Mouse (Mus musculus) kidney, embryonic 16.5 days (tissue): ENCODE data around the gene Fa2h. TPM values are rescaled to one million over a fixed set of nuclear protein-coding genes. Genes with fewer than 3 reads are reported as not detected.

Source experiments
- ATAC-seq: fragments of 200-750 bp; cut with Nextera tagmentation; 2 replicates; pipeline ENCODE4 v1.8.0; 2017; ENCODE audit warnings: moderate TSS enrichment; ENCODE audit not compliant: low FRiP score, low TSS enrichment
- H3K27ac ChIP-seq: fragments of 300-500 bp; sonication (generic); 2 replicates; pipeline ENCODE4 v1.5.1; 2014; ENCODE audit warnings: low read length
- H3K27me3 ChIP-seq: fragments of 300-500 bp; sonication (generic); 2 replicates; pipeline ENCODE4 v1.6.1; 2014; ENCODE audit warnings: low read length, control low read depth, mixed read lengths; ENCODE audit not compliant: insufficient read depth
- H3K36me3 ChIP-seq: fragments of 300-500 bp; sonication (generic); 2 replicates; pipeline ENCODE4 v1.6.1; 2014; ENCODE audit warnings: low read length, control low read depth, mixed read lengths; ENCODE audit not compliant: insufficient read depth
- H3K4me1 ChIP-seq: fragments of 300-500 bp; sonication (generic); 2 replicates; pipeline ENCODE4 v1.6.1; 2014; ENCODE audit warnings: low read length, control low read depth, mixed read lengths; ENCODE audit not compliant: insufficient read depth
- H3K4me2 ChIP-seq: fragments of 300-500 bp; sonication (generic); replicated peaks from 2 replicates; pipeline ENCODE4 v1.6.1; 2014; ENCODE audit warnings: low read depth, low read length
- H3K4me3 ChIP-seq: fragments of 300-500 bp; sonication (generic); 2 replicates; pipeline ENCODE4 v1.5.1; 2014; ENCODE audit warnings: mild to moderate bottlenecking, low read length
- H3K9ac ChIP-seq: fragments of 300-500 bp; sonication (generic); replicated peaks from 2 replicates; pipeline ENCODE4 v1.6.1; 2014; ENCODE audit warnings: low read length
- H3K9me3 ChIP-seq: fragments of 300-500 bp; sonication (generic); 2 replicates; pipeline ENCODE4 v1.6.1; 2016; ENCODE audit warnings: low read length, control low read depth
- WGBS: fragments of 180-500 bp; shearing (Covaris S2); extraction: QIAGEN DNeasy Blood & Tissue Kit; methylation state at CpG from one replicate; pipeline ENCODE4 v1.1.7; 2014; 5-methylcytosine and 5-hydroxymethylcytosine counted together
- polyA plus RNA-seq: library from polyadenylated mRNA; unstranded; fragments of >200 nt; fragmentation: Nextera tagmentation; extraction: Ambion mirVana; gene quantifications from 2 replicates; pipeline ENCODE4 v1.2.1, GENCODE M21; 2015

The Fa2h gene
- polyA plus RNA-seq, 1 experiment from 2014 or later, result 1.8 TPM

- Histone ChIP-seq H3K9ac (no peak overlapping the region), H3K27ac (no peak overlapping the region), H3K4me1 (peaks cover 9% of the 10 kb centered on the region), H3K9me3 (no peaks in the 10 kb centered on the region), H3K4me2 (no peak overlapping the region), H3K36me3 (no peaks in the 10 kb centered on the region), H3K4me3 (no peak overlapping the region), H3K27me3 (no peaks in the 10 kb centered on the region)
- ATAC-seq, result no peak
- 73% methylated on average over 8 of the region's 8 CpGs for WGBS
These were observed 30.1 kb downstream of the Fa2h start for GRCm38 (mm10) chr8:111363489-111363888.

GRCm38 (mm10) chr8:111360579-111361209 lies 32.9 kb downstream of the Fa2h start:
- Histone ChIP-seq H3K4me1 (peaks cover 6% of the 10 kb centered on the region), H3K27me3 (no peaks in the 10 kb centered on the region), H3K9me3 (no peaks in the 10 kb centered on the region), H3K36me3 (no peaks in the 10 kb centered on the region), H3K27ac (no peak overlapping the region), H3K9ac (no peak overlapping the region), H3K4me3 (no peak overlapping the region), H3K4me2 (no peak overlapping the region)
- ATAC-seq, result peak; percentile 79
- 55% methylated on average over 7 of the region's 7 CpGs for WGBS

GRCm38 (mm10) chr8:111359936-111360335 lies 33.7 kb downstream of the Fa2h start:
- no peak overlapping the region for H3K4me3 ChIP-seq
- no peaks in the 10 kb centered on the region for H3K27me3 ChIP-seq
- no peak overlapping the region for H3K4me2 ChIP-seq
- H3K27ac ChIP-seq, result no peak overlapping the region
- no peak for ATAC-seq
- WGBS, result 71% methylated on average over 5 of the region's 5 CpGs
- H3K9me3 ChIP-seq, result no peaks in the 10 kb centered on the region
- H3K36me3 ChIP-seq, result no peaks in the 10 kb centered on the region
- H3K9ac ChIP-seq, result no peak overlapping the region
- H3K4me1 ChIP-seq, result peaks cover 6% of the 10 kb centered on the region

GRCm38 (mm10) chr8:111358905-111359304 lies 34.7 kb downstream of the Fa2h start:
- no peak for ATAC-seq
- WGBS, result 68% methylated on average over 1 of the region's 1 CpGs
- no peaks in the 10 kb centered on the region for H3K27me3 ChIP-seq
- no peak overlapping the region for H3K27ac ChIP-seq
- no peaks in the 10 kb centered on the region for H3K9me3 ChIP-seq
- H3K9ac ChIP-seq, result no peak overlapping the region
- no peak overlapping the region for H3K4me3 ChIP-seq
- H3K4me1 ChIP-seq, result peaks cover 6% of the 10 kb centered on the region
- H3K4me2 ChIP-seq, result no peak overlapping the region
- no peaks in the 10 kb centered on the region for H3K36me3 ChIP-seq

- Histone ChIP-seq H3K9ac (no peak overlapping the region), H3K4me2 (no peak overlapping the region), H3K9me3 (no peaks in the 10 kb centered on the region), H3K36me3 (no peaks in the 10 kb centered on the region), H3K27ac (no peak overlapping the region), H3K4me3 (no peak overlapping the region), H3K27me3 (no peaks in the 10 kb centered on the region), H3K4me1 (peaks cover 6% of the 10 kb centered on the region)
- 79% methylated on average over 4 of the region's 4 CpGs for WGBS
- no peak for ATAC-seq
These were observed 36.2 kb downstream of the Fa2h start for GRCm38 (mm10) chr8:111357433-111357832.

GRCm38 (mm10) chr8:111353497-111353896 lies 40.1 kb downstream of the Fa2h start:
- H3K27me3 ChIP-seq, result no peaks in the 10 kb centered on the region
- no peak for ATAC-seq
- H3K4me1 ChIP-seq, result no peaks in the 10 kb centered on the region
- H3K4me2 ChIP-seq, result no peak overlapping the region
- no peak overlapping the region for H3K9ac ChIP-seq
- WGBS, result 86% methylated on average over 9 of the region's 9 CpGs
- no peaks in the 10 kb centered on the region for H3K9me3 ChIP-seq
- H3K4me3 ChIP-seq, result no peak overlapping the region
- H3K27ac ChIP-seq, result no peak overlapping the region
- no peaks in the 10 kb centered on the region for H3K36me3 ChIP-seq

- Histone ChIP-seq H3K9ac (no peak overlapping the region), H3K27ac (no peak overlapping the region), H3K4me1 (no peaks in the 10 kb centered on the region), H3K27me3 (no peaks in the 10 kb centered on the region), H3K9me3 (no peaks in the 10 kb centered on the region), H3K36me3 (no peaks in the 10 kb centered on the region), H3K4me2 (no peak overlapping the region), H3K4me3 (no peak overlapping the region)
- 85% methylated on average over 5 of the region's 5 CpGs for WGBS
- ATAC-seq, result no peak
These were observed 41.3 kb downstream of the Fa2h start for GRCm38 (mm10) chr8:111352289-111352688.

- H3K4me2 ChIP-seq, result no peak overlapping the region
- 84% methylated on average over 6 of the region's 6 CpGs for WGBS
- H3K36me3 ChIP-seq, result no peaks in the 10 kb centered on the region
- H3K4me1 ChIP-seq, result no peaks in the 10 kb centered on the region
- H3K27ac ChIP-seq, result no peak overlapping the region
- H3K4me3 ChIP-seq, result no peak overlapping the region
- H3K9me3 ChIP-seq, result no peaks in the 10 kb centered on the region
- ATAC-seq, result no peak
- no peaks in the 10 kb centered on the region for H3K27me3 ChIP-seq
- no peak overlapping the region for H3K9ac ChIP-seq
These were observed 43.0 kb downstream of the Fa2h start for GRCm38 (mm10) chr8:111350577-111350976.

GRCm38 (mm10) chr8:111343225-111343624 lies 50.4 kb downstream of the Fa2h start:
- WGBS, result 10% methylated on average over 5 of the region's 5 CpGs
- Histone ChIP-seq H3K4me1 (peaks cover 4% of the 10 kb centered on the region), H3K27ac (no peak overlapping the region), H3K9ac (no peak overlapping the region), H3K4me2 (no peak overlapping the region), H3K9me3 (no peaks in the 10 kb centered on the region), H3K27me3 (no peaks in the 10 kb centered on the region), H3K36me3 (no peaks in the 10 kb centered on the region), H3K4me3 (no peak overlapping the region)
- ATAC-seq, result 0 out of 2 replicates have a peak, but pooled peaks have one; percentile 59

- no peak for ATAC-seq
- H3K9me3 ChIP-seq, result no peaks in the 10 kb centered on the region
- H3K4me1 ChIP-seq, result peaks cover 8% of the 10 kb centered on the region
- no peak overlapping the region for H3K4me3 ChIP-seq
- H3K36me3 ChIP-seq, result no peaks in the 10 kb centered on the region
- H3K4me2 ChIP-seq, result no peak overlapping the region
- H3K27me3 ChIP-seq, result no peaks in the 10 kb centered on the region
- no peak overlapping the region for H3K9ac ChIP-seq
- 76% methylated on average over 3 of the region's 3 CpGs for WGBS
- H3K27ac ChIP-seq, result no peak overlapping the region
These were observed 53.4 kb downstream of the Fa2h start for GRCm38 (mm10) chr8:111340186-111340585.
